Mouse (Mus musculus) common myeloid progenitor, adult 5-6 weeks (primary cell): Measurements from ENCODE around the gene Angel2. TPM values are rescaled to one million over a fixed set of nuclear protein-coding genes. Genes with fewer than 3 reads are reported as not detected.

ENCODE experiments used
- ATAC-seq: replicated peaks from 2 replicates; pipeline ENCODE4 v1.8.0; 2016; ENCODE audit warnings: low read depth, mild to moderate bottlenecking, moderate TSS enrichment, inconsistent platforms; ENCODE audit not compliant: poor library complexity, severe bottlenecking
- total RNA-seq: library from RNA; stranded (forward); fragments of 200-1000, 187-1606 nt; gene quantifications from 2 replicates; pipeline ENCODE4 v1.2.3, GENCODE M21; 2017

The Angel2 gene
- total RNA-seq, 1 experiment from 2014 or later: 64.5 TPM

DNA sequence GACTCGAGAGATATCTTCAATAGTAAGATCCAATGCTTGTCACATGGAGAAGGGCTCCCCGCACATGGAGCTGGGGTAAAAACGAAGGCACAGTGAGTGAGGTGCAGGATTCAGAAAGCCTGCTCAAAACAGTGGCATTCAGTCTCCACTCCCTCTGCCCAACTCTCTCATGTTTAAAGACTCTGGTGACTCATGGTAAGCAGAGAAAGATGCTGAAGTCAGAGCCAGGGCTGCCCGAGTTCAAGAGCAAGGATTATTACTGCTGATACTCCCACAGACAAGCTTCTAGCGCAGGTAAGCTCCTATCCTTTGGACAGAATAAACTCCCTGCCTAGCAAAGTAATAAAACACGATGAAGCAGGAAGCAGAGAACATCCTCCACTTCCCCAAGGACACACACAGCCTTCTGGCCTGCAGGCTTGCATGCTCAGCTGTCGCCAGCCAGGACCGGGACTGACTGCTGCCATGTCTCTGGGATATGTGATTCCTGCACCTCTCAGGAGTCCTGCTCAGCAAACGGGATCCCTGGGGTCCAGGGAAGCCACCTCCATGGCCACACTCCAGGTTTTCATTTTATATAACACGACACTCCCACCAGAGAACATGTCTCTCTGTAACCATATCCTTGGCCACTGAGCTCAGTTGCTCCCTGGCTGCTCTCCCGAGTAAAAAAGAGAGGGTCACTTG, 52.1 kb downstream of the Angel2 start:
- no peak for ATAC-seq

DNA sequence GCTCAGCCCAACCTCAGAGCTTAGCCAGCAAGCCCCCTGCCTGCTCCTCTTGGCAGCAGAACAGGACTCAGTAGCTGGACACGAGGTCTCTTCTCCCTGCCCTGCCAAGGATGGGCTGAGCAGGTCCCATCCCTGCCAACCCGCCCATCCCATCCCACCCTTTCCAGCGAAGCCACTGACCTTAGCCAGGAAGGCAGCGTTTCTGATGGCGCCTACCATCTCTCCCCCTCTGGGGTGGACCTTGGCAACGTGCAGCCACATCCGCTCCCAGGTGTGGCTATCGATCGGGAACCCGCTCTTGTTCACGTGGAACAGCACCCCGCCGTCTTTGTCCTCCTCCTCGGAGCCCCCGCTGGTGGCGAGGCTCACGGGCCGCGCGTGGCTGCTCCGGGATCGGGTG, 53.1 kb downstream of the Angel2 start:
- no peak for ATAC-seq

DNA sequence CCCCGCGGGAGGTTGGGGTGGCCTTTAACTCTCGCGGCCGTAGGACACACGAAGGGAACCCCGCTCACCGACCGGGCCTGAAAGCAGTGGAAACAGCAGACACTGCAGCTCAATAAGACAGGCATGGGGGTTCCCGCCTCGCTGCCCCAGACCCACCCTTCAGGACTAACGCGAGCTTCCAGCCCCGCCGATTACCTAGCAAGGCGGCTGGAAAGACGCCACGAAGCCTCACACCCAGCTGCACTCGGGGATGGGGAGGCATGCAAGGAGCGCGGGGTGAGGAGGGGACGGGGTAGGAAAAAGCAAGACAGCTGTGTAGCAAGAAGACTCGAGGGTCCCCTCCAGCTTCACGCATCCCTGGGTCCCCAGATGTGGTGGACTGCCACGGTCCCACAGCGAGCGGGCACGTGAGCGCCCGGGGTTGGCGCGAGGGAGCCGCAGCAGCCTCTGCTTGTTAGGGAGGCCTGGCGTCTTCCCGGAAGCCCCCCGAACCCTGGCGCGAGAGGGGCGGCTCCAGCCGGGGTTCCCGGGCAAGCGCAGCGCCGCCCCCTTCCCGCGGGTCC, 53.7 kb downstream of the Angel2 start:
- peak; percentile 18; the same call in 1 of the 2 replicates for ATAC-seq

DNA sequence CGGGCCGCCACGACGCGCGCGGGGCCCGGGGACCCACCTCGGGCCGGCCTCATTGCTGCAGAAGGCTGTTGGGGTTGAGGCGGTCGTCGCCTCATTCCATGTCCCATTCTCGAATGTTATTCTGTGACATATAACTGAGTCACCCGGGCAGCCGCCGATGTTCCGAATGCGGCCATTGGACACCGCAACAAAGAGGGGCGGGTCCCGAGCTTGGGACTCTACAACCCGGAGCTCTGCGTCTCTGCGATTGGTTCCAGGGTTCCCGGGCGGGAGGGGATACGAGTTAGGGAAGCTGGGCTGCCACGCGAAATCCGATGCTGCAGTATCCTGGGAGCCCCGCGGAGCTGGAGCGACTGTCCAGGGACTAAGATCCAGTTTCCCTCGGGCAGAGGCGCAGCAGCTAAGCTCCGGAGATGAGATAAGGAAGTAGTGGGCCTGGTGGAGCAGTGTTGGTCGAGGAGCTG, 54.2 kb downstream of the Angel2 start, which contains the start of gene Vash2:
Gene Vash2, minus strand, starts transcription at position 197 of the 464 bp plus-strand sequence.
- peak; percentile 80 for ATAC-seq

DNA sequence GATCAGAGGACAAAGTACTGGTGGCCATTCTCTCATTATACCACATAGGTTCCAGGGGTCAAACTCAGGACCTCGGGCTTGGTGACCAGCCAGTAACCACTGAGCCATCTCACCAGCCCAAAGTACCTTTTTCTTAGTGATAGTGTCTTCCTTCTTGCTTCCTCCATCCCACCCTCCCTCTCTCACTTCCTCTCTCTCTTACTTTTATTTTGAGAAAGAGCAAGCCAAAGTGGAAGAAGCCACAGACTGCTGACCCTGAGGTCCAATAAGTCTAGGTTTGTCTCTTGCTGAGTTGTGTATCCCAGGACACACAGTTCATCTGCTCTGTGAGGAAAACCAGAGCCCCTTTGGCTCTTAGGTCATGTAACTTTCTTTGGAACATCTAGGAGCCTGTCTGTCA, 55.6 kb downstream of the Angel2 start:
- no peak for ATAC-seq

DNA sequence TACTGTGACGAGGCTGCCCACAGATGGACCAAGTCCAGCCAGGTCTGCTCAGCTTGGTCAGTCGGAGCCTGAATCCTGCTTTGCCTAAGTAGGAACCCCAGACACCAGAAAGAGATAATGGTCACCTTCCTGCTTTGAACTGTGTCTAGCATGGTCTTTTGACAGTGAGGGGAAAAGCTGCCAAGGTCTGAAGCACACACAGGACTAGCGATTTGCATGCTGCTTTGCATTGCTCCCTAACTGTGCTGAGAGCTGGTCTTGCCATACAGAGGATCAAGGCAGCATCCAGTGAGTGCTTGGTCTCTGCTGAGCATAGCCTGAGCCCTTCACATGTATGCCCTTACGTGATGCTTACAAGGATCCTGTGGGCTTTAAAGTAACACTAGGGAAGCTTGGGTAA, 56.5 kb downstream of the Angel2 start:
- no peak for ATAC-seq

DNA sequence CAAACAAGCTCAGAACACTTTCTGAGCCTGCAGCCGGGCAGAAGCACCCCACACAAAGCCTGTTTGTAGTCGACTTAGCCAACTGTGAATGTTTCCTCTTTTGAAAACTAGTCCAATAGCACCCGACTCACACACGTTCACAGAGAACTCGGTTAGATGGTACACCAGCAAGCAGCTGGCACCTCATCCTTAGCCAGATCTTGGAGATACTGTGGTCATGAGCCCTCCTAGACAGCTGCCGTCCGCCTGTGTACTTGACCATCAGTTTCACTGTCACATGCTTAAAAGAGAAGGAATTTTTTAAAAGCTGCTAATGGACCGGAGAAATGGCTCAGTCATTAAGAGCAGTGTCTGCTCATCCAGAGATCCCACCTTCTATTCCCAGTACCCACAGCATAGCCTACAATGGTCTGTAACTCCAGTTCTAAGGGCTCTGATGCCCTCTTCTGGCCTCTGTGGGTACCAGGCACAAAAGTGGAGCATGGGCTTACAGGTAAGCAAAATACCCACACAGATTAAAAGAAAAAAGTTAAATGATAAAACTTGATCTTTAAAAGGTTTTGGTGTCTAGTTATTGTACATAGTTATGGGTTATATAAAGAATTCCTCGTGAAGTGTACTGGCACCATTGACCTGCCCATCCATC, 64.6 kb downstream of the Angel2 start:
- ATAC-seq: no peak

DNA sequence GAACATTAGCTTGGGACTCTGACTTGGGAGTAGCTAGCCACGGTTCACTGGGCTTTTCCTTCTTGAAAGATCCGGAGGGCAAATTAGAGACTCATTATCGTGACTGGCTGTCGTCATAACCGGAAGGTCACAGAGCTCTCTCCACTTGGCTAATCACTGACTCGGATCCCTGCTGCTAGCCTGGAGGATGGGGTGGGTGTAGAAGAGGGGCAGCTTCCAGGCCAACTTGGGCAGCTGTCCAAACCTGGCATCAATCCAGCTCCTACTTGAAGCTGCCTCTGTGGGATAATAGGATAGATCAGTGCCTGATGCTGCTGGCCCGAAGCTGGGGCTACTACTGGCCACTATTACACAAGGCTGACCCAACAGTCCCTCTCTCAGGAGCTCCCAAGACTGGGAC, 70.6 kb downstream of the Angel2 start:
- no peak for ATAC-seq

DNA sequence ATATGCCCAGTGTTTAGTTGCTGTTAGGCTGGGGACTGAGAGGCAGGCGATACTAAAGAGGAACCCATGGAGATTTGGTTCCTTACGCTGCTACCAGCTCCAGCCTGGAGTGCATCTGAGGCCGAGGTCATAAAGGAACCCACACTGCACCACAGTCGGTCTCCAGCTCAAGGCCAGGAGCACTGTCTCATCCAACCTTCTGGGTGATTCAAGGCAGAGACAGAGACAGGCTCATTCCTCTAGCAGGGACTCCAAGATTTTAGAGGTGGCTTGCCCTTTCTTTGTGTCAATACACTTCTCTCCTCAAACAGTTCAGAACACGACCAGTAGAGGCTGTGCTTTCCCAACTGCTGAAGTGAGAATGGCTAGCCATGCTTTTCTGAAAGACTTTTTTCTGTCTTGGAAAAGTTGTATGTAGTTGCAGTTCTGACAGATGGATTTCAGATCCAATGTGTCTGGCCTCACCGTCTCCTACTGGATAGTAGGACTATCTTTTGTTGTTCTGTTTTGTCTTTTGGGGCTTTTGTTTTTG, 71.5 kb downstream of the Angel2 start:
- no peak for ATAC-seq

Other genes starting within 250 kb of the Angel2 start
- 16.7 and 21.1 TPM in 2 replicates for gene Rps6kc1, start 13.3 kb upstream of the Angel2 start, total RNA-seq
- gene Vash2, start 54.2 kb downstream of the Angel2 start, total RNA-seq: 0.50 TPM in 1 of 2 replicates, not detected in the other
- gene Flvcr1, start 101.0 kb downstream of the Angel2 start, total RNA-seq: 21.1 and 26.6 TPM in 2 replicates
- gene Spata45, start 111.5 kb downstream of the Angel2 start, total RNA-seq: not detected in 2 replicates
- gene Tatdn3, start 137.8 kb downstream of the Angel2 start, total RNA-seq: 16.9 and 24.8 TPM in 2 replicates
- gene Nsl1, start 137.9 kb downstream of the Angel2 start, total RNA-seq: 10.2 and 13.3 TPM in 2 replicates
- 6.0 TPM in 1 of 2 replicates, not detected in the other for gene Batf3, start 172.7 kb downstream of the Angel2 start, total RNA-seq
- 0.10 and 0.91 TPM in 2 replicates for gene Fam71a, start 239.7 kb downstream of the Angel2 start, total RNA-seq